Mouse (Mus musculus): ENCODE data around the gene Tkfc.

Tkfc gene

DNA sequence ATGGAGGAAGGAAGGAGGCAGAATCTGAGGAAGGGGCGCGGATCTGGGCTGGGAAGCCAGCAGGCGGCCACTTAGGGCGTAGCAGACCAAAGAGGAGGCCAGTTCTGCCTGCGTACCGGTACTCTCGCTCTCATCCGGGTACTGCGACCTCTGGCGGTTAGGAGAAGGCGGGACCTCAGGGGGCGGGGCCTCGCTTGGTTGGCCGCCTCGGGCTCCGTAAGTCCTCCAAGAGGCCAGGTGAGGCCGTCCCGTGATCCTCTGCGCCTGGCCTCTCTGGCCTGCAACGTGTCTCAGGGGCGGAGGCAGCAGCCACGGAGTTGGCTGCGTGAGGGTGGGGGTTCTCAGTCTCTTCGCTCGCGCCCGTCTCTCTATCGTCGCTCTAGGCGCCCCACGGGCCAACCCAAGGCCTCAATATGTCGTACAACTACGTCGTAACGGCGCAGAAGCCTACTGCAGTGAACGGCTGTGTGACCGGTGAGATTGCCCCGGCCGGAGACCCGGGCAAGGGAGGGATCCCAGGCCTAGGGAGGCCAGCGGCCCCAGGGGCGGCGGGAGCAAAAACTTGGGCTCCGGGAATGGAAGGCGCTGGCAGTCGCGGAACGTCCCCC, at the start of gene Tkfc, which contains the start of gene Ddb1:
Tkfc (minus strand) TSS at position 362 of the 608 bp plus-strand sequence.
Ddb1 (plus strand) TSS at position 35 of the 608 bp plus-strand sequence.
- peak; percentile 100 for DNase-seq

GRCm38 (mm10) chr19:10648156-10648555, 42.7 kb upstream of the Tkfc start:
- DNase-seq: no peak

GRCm38 (mm10) chr19:10645616-10646015, 40.2 kb upstream of the Tkfc start:
- DNase-seq: no peak

DNA sequence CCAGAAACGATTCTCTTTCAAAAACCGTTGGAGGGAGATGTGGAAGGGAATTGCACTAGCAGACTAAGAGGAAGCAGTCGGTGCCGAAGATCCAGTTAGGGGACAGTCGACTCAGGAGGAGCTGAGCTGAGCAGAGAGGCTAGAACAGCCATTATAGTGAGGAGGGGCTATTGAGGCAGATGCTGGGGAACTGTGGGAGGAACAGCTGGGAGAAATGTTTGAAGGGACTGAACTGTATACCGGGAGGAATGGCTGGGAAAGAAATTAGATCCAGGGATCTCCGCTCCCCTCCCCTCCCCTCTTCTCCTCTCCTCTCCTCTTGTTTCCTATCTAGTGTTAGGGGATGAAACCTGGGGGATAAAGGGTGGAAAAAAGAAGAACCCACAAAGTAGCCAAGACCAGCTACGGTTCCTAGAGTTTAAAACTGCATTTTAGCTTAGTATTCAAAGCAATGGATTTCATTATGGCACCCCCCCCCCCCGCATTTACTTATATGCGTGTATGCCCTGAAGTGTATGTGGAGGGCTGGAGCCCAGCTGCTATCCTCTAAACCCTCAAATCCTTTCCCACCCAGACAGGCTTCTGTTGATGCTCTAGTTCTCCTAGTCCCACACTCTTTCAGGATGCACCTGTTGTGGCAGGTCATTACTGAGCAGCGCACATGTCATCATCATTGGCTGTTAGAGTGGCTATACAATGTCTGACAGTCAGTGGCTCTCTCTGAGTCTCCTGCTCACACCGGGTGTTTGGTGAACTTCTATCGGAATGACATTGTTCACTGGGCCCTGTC, 35.3 kb upstream of the Tkfc start:
- no peak for DNase-seq

DNA sequence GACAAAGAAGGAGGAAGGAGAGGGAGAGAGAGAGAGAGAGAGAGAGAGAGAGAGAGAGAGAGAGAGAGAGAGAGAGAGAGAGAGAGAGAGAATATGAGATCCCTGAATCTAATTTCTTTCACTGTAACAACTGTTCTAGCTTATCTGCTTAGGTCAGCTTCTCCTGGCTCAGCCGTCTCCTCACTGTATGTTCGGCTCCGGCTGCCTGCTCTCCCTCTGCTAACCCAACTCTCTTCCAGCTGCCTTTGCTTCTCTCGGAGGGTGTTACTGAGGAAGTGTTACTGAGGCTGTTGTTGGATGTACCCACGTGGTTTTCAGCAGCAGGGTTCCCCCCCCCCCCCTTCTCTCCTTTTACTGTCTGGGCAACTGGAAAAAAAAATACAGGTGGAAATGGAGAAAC, 34.6 kb upstream of the Tkfc start:
- peak in 1 of 2 experiments; percentile 13 for DNase-seq

- no peak for DNase-seq
Observed at GRCm38 (mm10) chr19:10637840-10638239, 32.4 kb upstream of the Tkfc start.

GRCm38 (mm10) chr19:10634872-10635318, 29.4 kb upstream of the Tkfc start:
- DNase-seq: peak; percentile 72 to 82

DNA sequence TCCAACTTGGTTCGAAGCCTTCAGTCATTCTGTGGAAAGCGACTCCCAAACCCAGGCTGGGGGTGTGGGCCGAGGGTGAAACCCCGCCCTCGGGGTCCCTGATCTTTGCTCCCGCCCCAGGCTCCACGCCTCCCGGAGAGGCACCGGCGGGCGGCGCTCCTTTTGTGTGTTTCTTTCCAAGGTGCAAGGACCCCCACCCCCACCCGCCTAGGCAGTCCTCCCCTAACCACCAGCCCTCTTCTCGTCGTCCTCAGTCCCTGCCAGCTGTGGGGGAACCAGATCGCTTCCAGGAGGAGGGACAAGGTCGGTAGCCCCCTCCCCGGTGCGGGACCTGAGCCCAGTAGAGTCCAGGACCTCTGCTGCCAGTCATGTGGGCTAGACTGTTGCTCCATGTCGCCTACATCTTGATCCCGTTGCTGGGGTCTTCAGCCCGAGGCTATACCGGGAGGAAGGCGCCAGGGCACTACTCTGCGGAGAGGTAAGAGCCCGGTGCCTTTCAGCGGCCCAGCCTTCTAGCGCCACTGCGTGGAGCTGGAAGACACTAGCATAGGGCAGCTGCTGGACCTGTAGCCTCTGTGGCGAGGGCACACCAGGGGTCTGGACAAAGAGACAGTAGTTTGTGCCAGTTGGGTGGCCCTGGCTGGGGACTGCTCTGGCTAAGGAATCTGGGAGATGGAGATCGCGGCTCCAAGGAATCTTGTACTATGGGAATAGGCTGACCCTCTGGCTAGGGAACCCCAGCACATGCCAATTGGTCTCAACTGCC, 28.8 kb upstream of the Tkfc start, which contains the start of gene Vwce:
Vwce (plus strand) TSS at position 108 of the 766 bp plus-strand sequence.
- DNase-seq: peak; percentile 62 to 78

GRCm38 (mm10) chr19:10608573-10609240, 3.3 kb upstream of the Tkfc start:
- DNase-seq: no peak

DNA sequence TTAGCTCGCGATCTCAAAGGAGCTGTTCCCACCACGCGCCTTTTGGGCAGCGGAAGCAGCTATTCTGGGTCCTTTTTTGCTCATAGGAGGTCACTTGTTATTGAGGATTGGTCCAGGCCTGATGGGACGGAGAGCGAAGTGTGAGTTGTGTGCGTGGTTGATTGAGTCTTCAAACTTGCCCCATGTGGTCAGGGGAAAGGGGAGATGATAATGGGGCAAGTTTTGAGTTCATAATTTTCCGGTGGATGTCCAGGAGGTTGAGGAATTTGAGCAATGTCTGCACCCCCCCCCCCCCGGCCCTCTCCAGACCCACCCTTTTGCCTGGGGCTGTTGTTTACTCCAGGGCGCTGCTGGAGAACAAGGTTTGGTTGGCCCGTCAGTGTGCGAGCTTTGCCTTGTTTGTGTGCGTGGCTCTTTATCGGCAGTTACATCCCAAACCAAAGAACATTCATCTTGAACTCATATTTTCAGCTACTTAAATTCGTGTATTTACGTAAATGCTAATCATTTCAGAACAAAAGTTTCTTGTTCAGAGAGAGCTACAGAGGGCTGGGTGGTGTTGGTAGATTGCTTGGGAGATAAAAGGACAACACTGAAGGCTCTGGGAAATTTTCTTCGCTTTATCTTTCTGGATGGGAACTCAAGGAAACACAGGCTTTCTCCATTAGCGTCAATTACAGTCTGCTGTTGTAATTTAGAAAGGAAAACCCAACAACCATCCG, 608 bp upstream of the Tkfc start:
- DNase-seq: peak; percentile 25 to 50

DNA sequence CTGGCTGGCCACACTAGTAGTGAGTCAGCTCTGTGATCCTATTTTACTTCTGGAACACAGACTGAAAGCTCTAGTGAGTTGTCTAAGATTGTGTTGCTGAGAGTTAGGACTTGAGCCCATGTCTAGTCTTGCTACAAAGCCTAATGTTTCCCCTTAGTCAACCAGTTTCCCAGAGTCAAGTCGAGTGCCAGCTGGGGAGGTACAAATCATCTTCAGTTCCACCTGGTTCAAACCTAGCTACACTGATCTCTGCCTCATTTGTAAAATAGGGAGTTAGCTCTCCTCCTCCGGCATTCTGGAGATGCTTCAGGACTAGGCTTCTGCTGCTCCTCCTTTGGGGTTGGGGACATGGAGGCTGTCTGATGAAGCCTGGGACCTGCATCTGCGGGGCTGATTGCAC, 920 bp downstream of the Tkfc start:
- DNase-seq: peak in 1 of 2 experiments; percentile 29

GRCm38 (mm10) chr19:10603660-10604523, 1.6 kb downstream of the Tkfc start:
- DNase-seq: peak; percentile 44 to 67

- peak; percentile 96 for DNase-seq
Observed at GRCm38 (mm10) chr19:10602787-10603186, 2.7 kb downstream of the Tkfc start.

DNA sequence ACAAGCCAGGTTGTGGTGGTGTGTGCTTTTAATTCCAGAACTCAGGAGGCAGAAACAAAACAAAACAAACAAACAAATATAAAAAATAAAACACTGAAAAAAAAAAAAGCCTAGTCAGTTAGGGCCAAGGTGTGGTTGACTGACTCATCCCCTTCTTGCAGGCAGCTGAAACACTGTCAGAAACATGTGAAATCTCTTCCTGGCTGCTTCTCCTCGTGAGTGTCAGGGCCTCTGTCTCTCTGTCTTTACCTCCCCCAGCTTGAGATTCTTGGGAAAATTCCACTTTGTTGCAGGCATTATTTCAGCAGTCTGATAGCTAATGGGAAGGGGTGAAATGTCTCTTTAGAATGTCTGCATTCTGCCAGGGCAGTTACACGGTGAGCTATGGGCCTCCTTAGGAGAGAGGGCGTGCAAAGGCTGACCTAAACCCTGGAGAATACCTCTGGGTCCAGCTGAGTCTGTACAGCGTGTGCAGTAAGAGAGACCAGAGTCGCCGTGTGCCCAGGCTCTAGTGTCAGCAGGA, 3.1 kb downstream of the Tkfc start:
- peak in 1 of 2 experiments; percentile 6 for DNase-seq

DNA sequence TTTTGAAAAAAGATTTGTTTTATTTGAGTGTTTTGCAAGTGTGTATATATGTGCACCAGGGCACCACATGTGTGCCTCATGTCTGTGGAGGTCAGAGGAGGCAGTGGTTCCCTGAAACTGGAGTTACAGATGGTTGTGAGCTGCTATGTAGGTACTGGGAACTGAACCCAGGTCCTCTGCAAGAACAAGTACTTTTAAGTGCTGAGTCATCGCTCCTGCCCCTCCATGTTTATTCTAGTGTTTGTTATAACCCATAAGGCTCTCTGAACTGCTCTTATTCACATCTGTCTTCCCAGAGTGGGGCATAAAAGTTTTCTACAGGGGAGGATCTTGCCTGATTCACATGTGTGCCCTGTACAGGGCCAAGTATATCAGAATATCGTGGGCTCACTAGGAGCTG, 5.8 kb downstream of the Tkfc start:
- no peak for DNase-seq

GRCm38 (mm10) chr19:10598188-10598587, 7.3 kb downstream of the Tkfc start:
- no peak for DNase-seq

DNA sequence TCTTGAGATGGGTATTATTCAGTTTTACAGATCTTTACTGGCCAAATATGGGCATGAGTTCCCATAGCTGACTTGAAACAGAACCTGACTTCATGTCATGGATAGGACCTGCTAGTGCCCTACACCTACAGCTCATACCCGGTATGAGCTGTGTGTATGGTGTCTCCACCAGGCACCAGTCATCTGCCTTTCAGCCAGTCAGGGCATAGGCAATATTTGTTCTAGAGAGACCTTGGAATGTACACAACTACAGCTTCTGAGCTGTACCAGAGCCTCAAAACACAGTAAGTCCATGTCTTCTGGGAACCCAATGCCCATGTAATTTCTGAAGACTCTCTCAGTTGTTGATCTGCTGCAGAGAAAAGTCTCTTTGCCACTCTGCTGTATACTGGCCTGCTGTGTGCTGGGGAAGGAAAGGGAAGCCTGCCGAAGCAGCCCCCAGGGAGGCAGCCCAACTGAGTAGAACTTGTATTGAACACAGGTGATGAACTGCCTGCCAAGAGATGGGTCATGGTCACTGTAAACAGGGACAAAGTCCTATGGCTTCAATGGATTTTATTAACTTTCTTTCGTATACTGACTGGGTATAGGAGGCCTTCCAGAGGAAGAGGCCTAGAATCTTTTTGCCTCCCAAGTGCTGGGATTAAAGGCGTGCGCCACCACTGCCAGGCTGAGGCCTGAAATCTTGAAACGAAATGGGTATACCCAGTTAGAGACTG, 13.6 kb downstream of the Tkfc start:
- no peak for DNase-seq

- no peak for DNase-seq
Observed at GRCm38 (mm10) chr19:10590301-10590700, 15.2 kb downstream of the Tkfc start.

GRCm38 (mm10) chr19:10589127-10589857, 16.2 kb downstream of the Tkfc start:
- DNase-seq: no peak

All from kidney, postnatal 4 days (tissue).